Mouse (Mus musculus): ENCODE measurements at regions not wholly inside any gene's neighbourhood (a gene's known extent, or its start where the extent isn't known, plus 50 kb on each side); places are given as distances from the start of the nearest gene placed in this dataset.

- peak; percentile 65 for DNase-seq (ENCODE audit: low spot score)
- H3K9ac ChIP-seq (replicated peaks; ENCODE audit: low read depth) = no peak overlapping the region
- no peaks in the 10 kb centered on the region for H3K36me3 ChIP-seq (ENCODE audit: insufficient read depth, low read length)
- H3K4me3 ChIP-seq (ENCODE audit: low read depth, low read length) = no peak overlapping the region
- H3K4me2 ChIP-seq (replicated peaks; ENCODE audit: low read depth, low read length) = no peak overlapping the region
- no peaks in the 10 kb centered on the region for H3K9me3 ChIP-seq (ENCODE audit: low read length)
- H3K27me3 ChIP-seq (replicated peaks; ENCODE audit: insufficient read depth, low read length) = no peaks in the 10 kb centered on the region
- 0 out of 2 replicates have a peak, but pooled peaks have one; percentile 31 for ATAC-seq
- no peak overlapping the region for H3K27ac ChIP-seq (ENCODE audit: low read length)
- no peaks in the 10 kb centered on the region for H3K4me1 ChIP-seq (ENCODE audit: insufficient read depth, low read depth, low read length)
- 31% methylated on average over 4 of the region's 4 CpGs for WGBS
- peak; percentile 40; the same call in 1 of the 2 replicates for TF ChIP-seq EP300 (IDR thresholded peaks at IDR 0.05)
- no peak for TF ChIP-seq CTCF (IDR thresholded peaks at IDR 0.05)
Measured at GRCm38 (mm10) chr9:30721861-30722260, 200.4 kb downstream of the Adamts15 start.

- Histone ChIP-seq H3K9me3 (ENCODE audit: low read length) (no peaks in the 10 kb centered on the region), H3K4me2 (replicated peaks; ENCODE audit: low read depth, low read length) (no peak overlapping the region), H3K27me3 (replicated peaks; ENCODE audit: insufficient read depth, low read length) (no peaks in the 10 kb centered on the region), H3K4me1 (ENCODE audit: insufficient read depth, low read depth, low read length) (no peaks in the 10 kb centered on the region), H3K9ac (replicated peaks; ENCODE audit: low read depth) (no peak overlapping the region), H3K4me3 (ENCODE audit: low read depth, low read length) (no peak overlapping the region), H3K36me3 (ENCODE audit: insufficient read depth, low read length) (no peaks in the 10 kb centered on the region), H3K27ac (ENCODE audit: low read length) (peak overlapping the region; percentile 29; the same call in 1 of the 2 replicates)
- DNase-seq (ENCODE audit: low spot score) (peak; percentile 33), ATAC-seq (peak; percentile 65)
- WGBS = 61% methylated on average over 8 of the region's 8 CpGs
- no peak for TF ChIP-seq EP300 (IDR thresholded peaks at IDR 0.05)
- no peak for TF ChIP-seq CTCF (IDR thresholded peaks at IDR 0.05)
Measured at GRCm38 (mm10) chr9:30716421-30717170, 205.7 kb downstream of the Adamts15 start.

DNA sequence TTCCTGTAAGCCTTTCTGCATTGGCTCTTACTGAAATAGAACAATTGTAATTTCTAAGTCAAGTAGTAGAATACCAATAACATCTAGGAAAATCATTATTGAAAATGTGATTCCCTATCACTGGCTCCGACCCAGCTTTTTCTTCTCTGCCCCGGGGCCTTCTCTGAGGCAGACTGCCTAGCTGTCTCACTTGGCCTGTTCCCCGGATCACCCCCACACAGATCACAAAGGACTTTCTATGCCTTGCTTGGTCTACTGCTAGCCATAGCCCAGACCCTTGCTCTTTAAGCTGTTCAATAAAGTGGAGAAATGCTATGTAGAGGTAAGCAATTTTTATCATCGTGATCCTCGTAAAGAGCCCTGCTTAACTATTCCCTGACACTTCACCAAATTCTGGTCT lies 212.1 kb downstream of the Adamts15 start:
- DNase-seq (ENCODE audit: low spot score) (no peak), ATAC-seq (no peak)
- no peaks in the 10 kb centered on the region for H3K9me3 ChIP-seq (ENCODE audit: low read length)
- TF ChIP-seq CTCF (IDR thresholded peaks at IDR 0.05) (no peak), EP300 (IDR thresholded peaks at IDR 0.05) (no peak)
- H3K4me2 ChIP-seq (replicated peaks; ENCODE audit: low read depth, low read length) = no peak overlapping the region
- no peaks in the 10 kb centered on the region for H3K27me3 ChIP-seq (replicated peaks; ENCODE audit: insufficient read depth, low read length)
- H3K36me3 ChIP-seq (ENCODE audit: insufficient read depth, low read length) = no peaks in the 10 kb centered on the region
- no peak overlapping the region for H3K9ac ChIP-seq (replicated peaks; ENCODE audit: low read depth)
- H3K4me3 ChIP-seq (ENCODE audit: low read depth, low read length) = no peak overlapping the region
- WGBS = 93% methylated on average over 5 of the region's 5 CpGs
- H3K27ac ChIP-seq (ENCODE audit: low read length) = no peak overlapping the region
- no peaks in the 10 kb centered on the region for H3K4me1 ChIP-seq (ENCODE audit: insufficient read depth, low read depth, low read length)

DNA sequence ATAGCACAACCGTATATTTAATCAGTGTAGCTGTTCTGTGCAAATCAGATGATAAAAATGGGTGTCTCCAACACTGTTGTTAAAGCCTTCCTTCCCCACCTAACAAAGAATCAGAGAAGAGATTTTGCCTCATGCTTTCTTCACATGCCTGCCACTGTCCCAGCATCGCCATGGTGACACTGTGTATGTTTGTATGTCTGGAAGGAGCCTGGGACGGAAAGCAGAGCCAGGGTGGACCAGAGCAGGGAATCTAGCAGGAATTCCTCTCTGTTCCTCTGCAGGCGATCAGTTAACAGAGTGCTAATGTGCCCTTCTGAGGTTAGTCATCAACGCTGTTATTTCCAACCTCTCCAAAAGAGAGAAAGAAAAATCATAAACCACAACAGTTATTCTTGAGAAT lies 222.4 kb downstream of the Adamts15 start:
- DNase-seq (ENCODE audit: low spot score) = peak; percentile 23

GRCm38 (mm10) chr9:30697533-30697932 lies 224.7 kb downstream of the Adamts15 start:
- no peak for ATAC-seq
- H3K4me3 ChIP-seq (ENCODE audit: low read depth, low read length) = no peak overlapping the region
- H3K9me3 ChIP-seq (ENCODE audit: low read length) = no peaks in the 10 kb centered on the region
- H3K36me3 ChIP-seq (ENCODE audit: insufficient read depth, low read length) = no peaks in the 10 kb centered on the region
- H3K27ac ChIP-seq (ENCODE audit: low read length) = no peak overlapping the region
- no peak for TF ChIP-seq EP300 (IDR thresholded peaks at IDR 0.05)
- TF ChIP-seq CTCF (IDR thresholded peaks at IDR 0.05) = no peak
- no peak for DNase-seq (ENCODE audit: low spot score)
- H3K9ac ChIP-seq (replicated peaks; ENCODE audit: low read depth) = no peak overlapping the region
- H3K27me3 ChIP-seq (replicated peaks; ENCODE audit: insufficient read depth, low read length) = no peaks in the 10 kb centered on the region
- H3K4me1 ChIP-seq (ENCODE audit: insufficient read depth, low read depth, low read length) = no peaks in the 10 kb centered on the region
- 58% methylated on average over 1 of the region's 1 CpGs for WGBS
- H3K4me2 ChIP-seq (replicated peaks; ENCODE audit: low read depth, low read length) = no peak overlapping the region

More for the DNA sequence above, 222.4 kb downstream of the Adamts15 start:
- Histone ChIP-seq H3K27me3 (replicated peaks; ENCODE audit: insufficient read depth, low read length) (no peaks in the 10 kb centered on the region), H3K4me3 (ENCODE audit: low read depth, low read length) (no peak overlapping the region), H3K9ac (replicated peaks; ENCODE audit: low read depth) (no peak overlapping the region), H3K4me1 (ENCODE audit: insufficient read depth, low read depth, low read length) (no peaks in the 10 kb centered on the region), H3K4me2 (replicated peaks; ENCODE audit: low read depth, low read length) (no peak overlapping the region), H3K9me3 (ENCODE audit: low read length) (no peaks in the 10 kb centered on the region), H3K27ac (ENCODE audit: low read length) (no peak overlapping the region), H3K36me3 (ENCODE audit: insufficient read depth, low read length) (no peaks in the 10 kb centered on the region)
- peak; percentile 65 for ATAC-seq
- 59% methylated on average over 5 of the region's 5 CpGs for WGBS
- TF ChIP-seq EP300 (IDR thresholded peaks at IDR 0.05) (no peak), CTCF (IDR thresholded peaks at IDR 0.05) (no peak)

- Histone ChIP-seq H3K4me1 (ENCODE audit: insufficient read depth, low read depth, low read length) (no peaks in the 10 kb centered on the region), H3K36me3 (ENCODE audit: insufficient read depth, low read length) (no peaks in the 10 kb centered on the region), H3K4me3 (ENCODE audit: low read depth, low read length) (no peak overlapping the region), H3K9ac (replicated peaks; ENCODE audit: low read depth) (no peak overlapping the region), H3K4me2 (replicated peaks; ENCODE audit: low read depth, low read length) (no peak overlapping the region), H3K9me3 (ENCODE audit: low read length) (no peaks in the 10 kb centered on the region), H3K27ac (ENCODE audit: low read length) (no peak overlapping the region), H3K27me3 (replicated peaks; ENCODE audit: insufficient read depth, low read length) (no peaks in the 10 kb centered on the region)
- DNase-seq (ENCODE audit: low spot score) (no peak), ATAC-seq (no peak)
- TF ChIP-seq EP300 (IDR thresholded peaks at IDR 0.05) (no peak), CTCF (IDR thresholded peaks at IDR 0.05) (no peak)
Measured at GRCm38 (mm10) chr9:30668095-30668494, 241.2 kb downstream of the Snx19 start.
